Mouse (Mus musculus): ENCODE measurements around the gene Ybx3. TPM values are rescaled to one million over a fixed set of nuclear protein-coding genes. Genes with fewer than 3 reads are reported as not detected.

Ybx3 gene
- polyA plus RNA-seq, 1 experiment = 132 TPM

- peaks cover 3% of the 10 kb centered on the region for H3K36me3 ChIP-seq (ENCODE audit: control insufficient read depth, insufficient read depth, low read length)
- H3K27ac ChIP-seq (ENCODE audit: insufficient read depth, low read depth, low read length) = no peak overlapping the region
- peaks cover 8% of the 10 kb centered on the region; the same call in 1 of the 2 replicates for H3K4me1 ChIP-seq (ENCODE audit: control insufficient read depth, insufficient read depth, insufficient read length, low read length)
- no peak overlapping the region for H3K4me3 ChIP-seq (ENCODE audit: low read depth, low read length)
- no peaks in the 10 kb centered on the region for H3K27me3 ChIP-seq (ENCODE audit: control insufficient read depth, insufficient read depth, low read length)
- 80% methylated on average over 1 of the region's 1 CpGs for WGBS
- no peak for TF ChIP-seq CTCF (IDR thresholded peaks at IDR 0.05; ENCODE audit: extremely low read depth, insufficient read length, insufficient replicate concordance, low read depth, low read length)
- no peak for TF ChIP-seq POLR2A (IDR thresholded peaks at IDR 0.05; ENCODE audit: low read depth, low read length)
Observed at GRCm38 (mm10) chr6:131385469-131385868, 2.8 kb downstream of the Ybx3 start.

GRCm38 (mm10) chr6:131383713-131384330 is 4.5 kb downstream of the Ybx3 start:
- TF ChIP-seq CTCF (IDR thresholded peaks at IDR 0.05; ENCODE audit: extremely low read depth, insufficient read length, insufficient replicate concordance, low read depth, low read length) (no peak), POLR2A (IDR thresholded peaks at IDR 0.05; ENCODE audit: low read depth, low read length) (no peak)
- WGBS = 37% methylated on average over 6 of the region's 6 CpGs
- H3K4me1 ChIP-seq (ENCODE audit: control insufficient read depth, insufficient read depth, insufficient read length, low read length) = peaks cover 8% of the 10 kb centered on the region; the same call in 1 of the 2 replicates

GRCm38 (mm10) chr6:131382984-131383337 is 5.3 kb downstream of the Ybx3 start:
- TF ChIP-seq POLR2A (IDR thresholded peaks at IDR 0.05; ENCODE audit: low read depth, low read length) (no peak), CTCF (IDR thresholded peaks at IDR 0.05; ENCODE audit: extremely low read depth, insufficient read length, insufficient replicate concordance, low read depth, low read length) (no peak)
- no peak overlapping the region for H3K27ac ChIP-seq (ENCODE audit: insufficient read depth, low read depth, low read length)
- peaks cover 8% of the 10 kb centered on the region; the same call in 1 of the 2 replicates for H3K4me1 ChIP-seq (ENCODE audit: control insufficient read depth, insufficient read depth, insufficient read length, low read length)
- H3K27me3 ChIP-seq (ENCODE audit: control insufficient read depth, insufficient read depth, low read length) = no peaks in the 10 kb centered on the region
- 13% methylated on average over 3 of the region's 3 CpGs for WGBS
- H3K36me3 ChIP-seq (ENCODE audit: control insufficient read depth, insufficient read depth, low read length) = peaks cover 18% of the 10 kb centered on the region
- no peak overlapping the region for H3K4me3 ChIP-seq (ENCODE audit: low read depth, low read length)

More at GRCm38 (mm10) chr6:131383713-131384330, 4.5 kb downstream of the Ybx3 start:
- Histone ChIP-seq H3K36me3 (ENCODE audit: control insufficient read depth, insufficient read depth, low read length) (peaks cover 13% of the 10 kb centered on the region), H3K27me3 (ENCODE audit: control insufficient read depth, insufficient read depth, low read length) (no peaks in the 10 kb centered on the region), H3K27ac (ENCODE audit: insufficient read depth, low read depth, low read length) (no peak overlapping the region), H3K4me3 (ENCODE audit: low read depth, low read length) (no peak overlapping the region)

GRCm38 (mm10) chr6:131382232-131382983 is 5.9 kb downstream of the Ybx3 start:
- Histone ChIP-seq H3K27ac (ENCODE audit: insufficient read depth, low read depth, low read length) (peak overlapping the region; percentile 17; the same call in 1 of the 2 replicates), H3K27me3 (ENCODE audit: control insufficient read depth, insufficient read depth, low read length) (no peaks in the 10 kb centered on the region), H3K36me3 (ENCODE audit: control insufficient read depth, insufficient read depth, low read length) (peaks cover 18% of the 10 kb centered on the region), H3K4me3 (ENCODE audit: low read depth, low read length) (no peak overlapping the region), H3K4me1 (ENCODE audit: control insufficient read depth, insufficient read depth, insufficient read length, low read length) (peaks cover 8% of the 10 kb centered on the region)
- WGBS = 30% methylated on average over 14 of the region's 14 CpGs
- no peak for TF ChIP-seq CTCF (IDR thresholded peaks at IDR 0.05; ENCODE audit: extremely low read depth, insufficient read length, insufficient replicate concordance, low read depth, low read length)
- no peak for TF ChIP-seq POLR2A (IDR thresholded peaks at IDR 0.05; ENCODE audit: low read depth, low read length)

GRCm38 (mm10) chr6:131378858-131379428 is 9.3 kb downstream of the Ybx3 start:
- Histone ChIP-seq H3K27me3 (ENCODE audit: control insufficient read depth, insufficient read depth, low read length) (no peaks in the 10 kb centered on the region), H3K4me3 (ENCODE audit: low read depth, low read length) (no peak overlapping the region), H3K4me1 (ENCODE audit: control insufficient read depth, insufficient read depth, insufficient read length, low read length) (peaks cover 5% of the 10 kb centered on the region), H3K36me3 (ENCODE audit: control insufficient read depth, insufficient read depth, low read length) (peaks cover 39% of the 10 kb centered on the region), H3K27ac (ENCODE audit: insufficient read depth, low read depth, low read length) (no peak overlapping the region)
- 88% methylated on average over 18 of the region's 18 CpGs for WGBS
- no peak for TF ChIP-seq POLR2A (IDR thresholded peaks at IDR 0.05; ENCODE audit: low read depth, low read length)
- no peak for TF ChIP-seq CTCF (IDR thresholded peaks at IDR 0.05; ENCODE audit: extremely low read depth, insufficient read length, insufficient replicate concordance, low read depth, low read length)

GRCm38 (mm10) chr6:131377378-131377777 is 10.9 kb downstream of the Ybx3 start:
- Histone ChIP-seq H3K27me3 (ENCODE audit: control insufficient read depth, insufficient read depth, low read length) (no peaks in the 10 kb centered on the region), H3K4me3 (ENCODE audit: low read depth, low read length) (no peak overlapping the region), H3K27ac (ENCODE audit: insufficient read depth, low read depth, low read length) (no peak overlapping the region), H3K4me1 (ENCODE audit: control insufficient read depth, insufficient read depth, insufficient read length, low read length) (peaks cover 1% of the 10 kb centered on the region), H3K36me3 (ENCODE audit: control insufficient read depth, insufficient read depth, low read length) (peaks cover 39% of the 10 kb centered on the region)
- no peak for TF ChIP-seq CTCF (IDR thresholded peaks at IDR 0.05; ENCODE audit: extremely low read depth, insufficient read length, insufficient replicate concordance, low read depth, low read length)
- TF ChIP-seq POLR2A (IDR thresholded peaks at IDR 0.05; ENCODE audit: low read depth, low read length) = no peak
- WGBS = 92% methylated on average over 5 of the region's 5 CpGs

Data from small intestine, adult 2 months (tissue).